Comparison of ENCODE assay signal across 8 mouse cellular contexts in the genomic region with DNA sequence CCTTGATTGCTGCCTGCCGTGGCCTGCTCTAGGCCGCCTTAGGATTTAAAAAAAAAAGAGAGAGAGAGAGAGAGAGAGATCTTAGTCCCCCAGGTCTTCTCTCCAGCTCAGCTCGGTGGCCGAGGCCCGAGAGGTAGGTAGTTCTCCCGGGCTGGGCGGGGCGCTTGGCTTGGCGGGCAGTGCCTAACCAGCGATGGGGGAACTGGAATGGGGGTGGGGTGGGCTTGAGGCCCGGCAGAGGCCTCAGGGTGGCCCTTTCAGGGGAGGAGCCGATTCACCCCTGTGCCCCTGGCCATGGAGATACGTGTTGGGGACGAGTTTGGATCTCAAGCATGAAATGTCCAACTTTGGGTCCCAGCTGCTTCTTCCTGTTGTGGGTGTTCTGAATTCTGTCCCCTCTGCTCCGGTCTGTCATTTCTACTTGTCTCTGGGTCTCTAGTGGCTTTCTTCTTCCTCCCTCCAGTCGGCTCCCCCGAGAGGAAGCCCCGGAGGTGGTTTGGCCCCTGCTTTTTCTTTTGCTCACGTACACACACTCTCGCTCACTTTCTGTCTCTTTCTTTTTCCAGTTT. TPM values are rescaled to one million over a fixed set of nuclear protein-coding genes. Genes with fewer than 3 reads are reported as not detected.
A peak's percentile ranks its signal among the peaks of the same experiment; 100 is the strongest.
DNase-seq lines count a peak whose midpoint lies in the region; ATAC-seq lines count a peak whose summit lies in the region.

No protein-coding gene starts in this region.

- peaks cover 27% of the 10 kb centered on the region for H3K4me1 ChIP-seq in embryonic facial prominence, embryonic 14.5 days (ENCODE audit: control insufficient read depth, insufficient read depth, low read length)
- peaks cover 38% of the 10 kb centered on the region for H3K4me1 ChIP-seq in heart, embryonic 16.5 days (ENCODE audit: control insufficient read depth, insufficient read depth, low read length)

- peaks cover 16% of the 10 kb centered on the region for H3K36me3 ChIP-seq in embryonic facial prominence, embryonic 14.5 days (ENCODE audit: control insufficient read depth, insufficient read depth, low read length)
- peaks cover 2% of the 10 kb centered on the region for H3K36me3 ChIP-seq in heart, embryonic 16.5 days (ENCODE audit: control insufficient read depth, insufficient read depth)
- H3K36me3 ChIP-seq in splenic B cell, adult 2 months (ENCODE audit: control insufficient read depth, insufficient read depth, low read length, poor library complexity, severe bottlenecking) = peaks cover 5% of the 10 kb centered on the region; the same call in 1 of the 2 replicates

- H3K9ac ChIP-seq in embryonic facial prominence, embryonic 14.5 days (ENCODE audit: low read depth, low read length) = peak overlapping the region; percentile 84
- H3K9ac ChIP-seq in heart, embryonic 16.5 days (ENCODE audit: low read length) = peak overlapping the region; percentile 98

- no peaks in the 10 kb centered on the region for H3K27me3 ChIP-seq in embryonic facial prominence, embryonic 14.5 days (replicated peaks; ENCODE audit: control insufficient read depth, insufficient read depth, low read length)
- no peaks in the 10 kb centered on the region for H3K27me3 ChIP-seq in heart, embryonic 16.5 days (ENCODE audit: control insufficient read depth, insufficient read depth, low read length)
- no peaks in the 10 kb centered on the region for H3K27me3 ChIP-seq in splenic B cell, adult 2 months (ENCODE audit: control insufficient read depth, insufficient read depth, low read length, poor library complexity, severe bottlenecking)

- ATAC-seq in embryonic facial prominence, embryonic 14.5 days (ENCODE audit: low read depth) = peak; percentile 37; the same call in 1 of the 2 replicates
- ATAC-seq in heart, embryonic 16.5 days (replicated peaks; ENCODE audit: extremely low read depth, insufficient read depth, low FRiP score) = peak; percentile 39

- 0% methylated on average over 13 of the region's 20 CpGs for WGBS in embryonic facial prominence, embryonic 14.5 days
- 0% methylated on average over 20 of the region's 20 CpGs for WGBS in heart, embryonic 16.5 days

- H3K9me3 ChIP-seq in embryonic facial prominence, embryonic 14.5 days (ENCODE audit: control insufficient read depth, low read length) = no peaks in the 10 kb centered on the region
- no peaks in the 10 kb centered on the region for H3K9me3 ChIP-seq in heart, embryonic 16.5 days (replicated peaks; ENCODE audit: control insufficient read depth, low read length)

- peak overlapping the region; percentile 95 for H3K27ac ChIP-seq in embryonic facial prominence, embryonic 14.5 days (replicated peaks; ENCODE audit: low read depth, low read length)
- peak overlapping the region; percentile 97 for H3K27ac ChIP-seq in heart, embryonic 16.5 days (ENCODE audit: low read length)

- H3K4me2 ChIP-seq in embryonic facial prominence, embryonic 14.5 days (ENCODE audit: low read depth, low read length) = peak overlapping the region; percentile 96
- H3K4me2 ChIP-seq in heart, embryonic 16.5 days (ENCODE audit: low read depth, low read length) = peak overlapping the region; percentile 98

- H3K4me3 ChIP-seq in embryonic facial prominence, embryonic 14.5 days (ENCODE audit: low read depth, low read length) = peak overlapping the region; percentile 79
- H3K4me3 ChIP-seq in heart, embryonic 16.5 days (ENCODE audit: low read length) = peak overlapping the region; percentile 95

- DNase-seq in A20 (ENCODE audit: low read depth, low spot score) (peak; percentile 90), NIH3T3 (ENCODE audit: low read depth) (peak; percentile 74)
- peak; percentile 84 for DNase-seq in embryonic facial prominence, embryonic 14.5 days (ENCODE audit: low spot score)
- peak; percentile 78 to 88 for DNase-seq in kidney, postnatal 4 days
- DNase-seq in mesoderm, embryonic 11.5 days (ENCODE audit: low read depth, low spot score) = peak; percentile 62
- DNase-seq in splenic B cell, adult 2 months (ENCODE audit: low read depth, low spot score) = peak; percentile 59
- DNase-seq in layer of hippocampus, adult 18-20 months (ENCODE audit: low spot score in 2 of 2) = no peak

RNA-seq across cellular contexts. Expression of gene Tsc22d4, which starts 0.8 kb away (rescaled TPM):
- 134 and 141 TPM in 2 replicates for polyA plus RNA-seq in embryonic facial prominence, embryonic 14.5 days (2014; fragmentation: Nextera tagmentation; extraction: Ambion mirVana)
- 164 and 189 TPM in 2 replicates for polyA plus RNA-seq in heart, embryonic 16.5 days (2015; fragmentation: Nextera tagmentation; extraction: Ambion mirVana)
- 100 to 1,000 TPM; 164 to 187 TPM for total RNA-seq in layer of hippocampus, adult 18-20 months (2021)

RNA-seq across cellular contexts. Expression of gene Nyap1, which starts 5.0 kb away (rescaled TPM):
- 1.5 TPM in 2 replicates for polyA plus RNA-seq in embryonic facial prominence, embryonic 14.5 days (2014; fragmentation: Nextera tagmentation; extraction: Ambion mirVana)
- polyA plus RNA-seq in heart, embryonic 16.5 days (2015; fragmentation: Nextera tagmentation; extraction: Ambion mirVana) = 1.6 and 1.9 TPM in 2 replicates
- 10 to 100 TPM; 72.6 to 74.4 TPM for total RNA-seq in layer of hippocampus, adult 18-20 months (2021)

RNA-seq across cellular contexts. Expression of gene Ppp1r35, which starts 32.3 kb away (rescaled TPM):
- 31.3 and 39.5 TPM in 2 replicates for polyA plus RNA-seq in embryonic facial prominence, embryonic 14.5 days (2014; fragmentation: Nextera tagmentation; extraction: Ambion mirVana)
- polyA plus RNA-seq in heart, embryonic 16.5 days (2015; fragmentation: Nextera tagmentation; extraction: Ambion mirVana) = 20.5 and 22.6 TPM in 2 replicates
- 10 to 100 TPM; 23.1 to 26.4 TPM for total RNA-seq in layer of hippocampus, adult 18-20 months (2021)

RNA-seq across cellular contexts. Expression of gene Mepce, which starts 41.1 kb away (rescaled TPM):
- polyA plus RNA-seq in embryonic facial prominence, embryonic 14.5 days (2014; fragmentation: Nextera tagmentation; extraction: Ambion mirVana) = 12.2 and 15.2 TPM in 2 replicates
- 5.6 and 5.7 TPM in 2 replicates for polyA plus RNA-seq in heart, embryonic 16.5 days (2015; fragmentation: Nextera tagmentation; extraction: Ambion mirVana)
- 10 to 100 TPM; 52.1 to 53.6 TPM for total RNA-seq in layer of hippocampus, adult 18-20 months (2021)

RNA-seq across cellular contexts. Expression of gene Zcwpw1, which starts 41.2 kb away (rescaled TPM):
- 16.5 and 18.8 TPM in 2 replicates for polyA plus RNA-seq in embryonic facial prominence, embryonic 14.5 days (2014; fragmentation: Nextera tagmentation; extraction: Ambion mirVana)
- 9.6 and 9.9 TPM in 2 replicates for polyA plus RNA-seq in heart, embryonic 16.5 days (2015; fragmentation: Nextera tagmentation; extraction: Ambion mirVana)
- 1 to 10 TPM; 6.1 TPM for total RNA-seq in layer of hippocampus, adult 18-20 months (2021)

Comparison
In these comparisons a context has a peak if more than half of its experiments do, and no peak if none do; other contexts are left out.
1. DNase-seq: peak in A20 (single experiment), NIH3T3 (single experiment), embryonic facial prominence, embryonic 14.5 days (single experiment), kidney, postnatal 4 days (2 of 2), mesoderm, embryonic 11.5 days (single experiment) and splenic B cell, adult 2 months (single experiment); none in layer of hippocampus, adult 18-20 months (0 of 2).